Mouse (Mus musculus): ENCODE data around the gene Gm20852. TPM values are rescaled to one million over a fixed set of nuclear protein-coding genes. Genes with fewer than 3 reads are reported as not detected.
"Not testable (repeated sequence)": the region's sequence is repeated elsewhere in the genome, so short reads cannot be mapped to it uniquely, and the experiment has no call there.

Gene Gm20852
- polyA plus RNA-seq (2021) = not detected

GRCm38 (mm10) chrY:66742023-66742422 is at the start of gene Gm20852:
TSS of gene Gm20852 (minus strand) at chrY:66742123.
- DNase-seq (ENCODE audit: low read depth, low spot score); H3K27me3 ChIP-seq; CTCF ChIA-PET; ATAC-seq; POLR2A ChIA-PET; in situ Hi-C loops (cut with MboI; ENCODE audit: low pct_unique_long_range_greater_than_20kb): not testable (repeated sequence)

Measured in Patski (cell line).